Mouse (Mus musculus): ENCODE data around the gene Myh4. TPM values are rescaled to one million over a fixed set of nuclear protein-coding genes. Genes with fewer than 3 reads are reported as not detected.

Myh4 gene
- polyA plus RNA-seq (2015; fragmentation: Nextera tagmentation; extraction: Ambion mirVana) = 0.04 TPM in 1 of 2 replicates, not detected in the other

- Histone ChIP-seq H3K4me3 (no peak within 1 kb of the TSS), H3K4me2 (no peak within 1 kb of the TSS), H3K9me3 (no peaks in the 10 kb centered on the region), H3K27me3 (no peaks in the 10 kb centered on the region), H3K4me1 (replicated peaks) (no peaks in the 10 kb centered on the region), H3K27ac (replicated peaks) (no peak within 1 kb of the TSS), H3K36me3 (no peaks in the 10 kb centered on the region), H3K9ac (no peak within 1 kb of the TSS)
- 74% methylated on average over 5 of the region's 5 CpGs for WGBS
- no peak for ATAC-seq (ENCODE audit: low FRiP score, low read depth)
Observed at GRCm38 (mm10) chr11:67237481-67238079, at the start of gene Myh4. TSS of gene Myh4 (plus strand) at chr11:67238029.

GRCm38 (mm10) chr11:67190316-67190715 lies 47.5 kb upstream of the Myh4 start:
- WGBS = 76% methylated on average over 10 of the region's 10 CpGs
- Histone ChIP-seq H3K27me3 (no peaks in the 10 kb centered on the region), H3K4me3 (no peak overlapping the region), H3K36me3 (no peaks in the 10 kb centered on the region), H3K9ac (no peak overlapping the region), H3K9me3 (no peaks in the 10 kb centered on the region), H3K4me2 (no peak overlapping the region), H3K27ac (replicated peaks) (no peak overlapping the region), H3K4me1 (replicated peaks) (no peaks in the 10 kb centered on the region)
- no peak for ATAC-seq (ENCODE audit: low FRiP score, low read depth)

DNA sequence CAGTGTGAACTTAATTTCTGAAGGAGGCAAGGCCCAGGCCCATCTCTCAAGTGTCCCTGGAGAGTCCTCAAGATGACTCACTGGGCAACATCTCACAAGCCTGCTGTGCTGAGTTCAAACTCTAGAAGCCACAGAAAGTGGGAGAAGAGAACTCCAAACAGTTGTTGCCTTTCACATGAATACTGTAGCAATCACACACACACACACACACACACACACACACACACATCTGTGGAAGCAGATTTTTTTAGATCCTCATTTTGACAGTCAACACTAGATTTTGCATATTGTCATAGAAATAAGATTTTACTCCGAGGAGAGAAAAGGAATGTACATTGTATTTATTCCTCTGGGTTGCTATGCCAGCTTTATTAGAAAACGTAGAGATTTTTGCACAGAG lies 47.0 kb upstream of the Myh4 start:
- no peaks in the 10 kb centered on the region for H3K36me3 ChIP-seq
- H3K4me1 ChIP-seq (replicated peaks) = no peaks in the 10 kb centered on the region
- no peak overlapping the region for H3K4me3 ChIP-seq
- 80% methylated on average over 2 of the region's 2 CpGs for WGBS
- no peak overlapping the region for H3K4me2 ChIP-seq
- no peaks in the 10 kb centered on the region for H3K9me3 ChIP-seq
- no peaks in the 10 kb centered on the region for H3K27me3 ChIP-seq
- no peak overlapping the region for H3K27ac ChIP-seq (replicated peaks)
- no peak for ATAC-seq (ENCODE audit: low FRiP score, low read depth)
- H3K9ac ChIP-seq = no peak overlapping the region

DNA sequence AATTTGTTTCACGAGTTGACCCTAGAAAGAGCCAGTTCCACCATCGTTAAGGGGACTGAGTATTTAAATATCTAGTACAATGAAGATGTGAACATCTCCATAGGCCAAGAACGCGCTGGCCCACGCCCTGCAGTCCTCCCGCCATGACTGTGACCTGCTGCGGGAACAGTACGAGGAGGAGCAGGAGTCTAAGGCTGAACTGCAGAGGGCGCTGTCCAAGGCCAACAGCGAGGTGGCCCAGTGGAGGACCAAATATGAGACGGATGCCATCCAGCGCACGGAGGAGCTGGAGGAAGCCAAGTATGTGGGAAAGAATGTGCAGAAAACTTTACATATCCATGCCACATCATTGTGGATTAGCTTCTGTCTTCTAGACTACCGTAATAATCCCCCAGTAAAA lies 46.3 kb upstream of the Myh4 start:
- Histone ChIP-seq H3K9ac (no peak overlapping the region), H3K4me2 (no peak overlapping the region), H3K27ac (replicated peaks) (no peak overlapping the region), H3K4me3 (no peak overlapping the region), H3K36me3 (no peaks in the 10 kb centered on the region), H3K9me3 (no peaks in the 10 kb centered on the region), H3K4me1 (replicated peaks) (no peaks in the 10 kb centered on the region), H3K27me3 (no peaks in the 10 kb centered on the region)
- ATAC-seq (ENCODE audit: low FRiP score, low read depth) = no peak
- 90% methylated on average over 14 of the region's 14 CpGs for WGBS

GRCm38 (mm10) chr11:67199321-67199720 lies 38.5 kb upstream of the Myh4 start:
- Histone ChIP-seq H3K9me3 (no peaks in the 10 kb centered on the region), H3K9ac (no peak overlapping the region), H3K4me3 (no peak overlapping the region), H3K4me1 (replicated peaks) (no peaks in the 10 kb centered on the region), H3K27me3 (no peaks in the 10 kb centered on the region), H3K27ac (replicated peaks) (no peak overlapping the region), H3K4me2 (no peak overlapping the region), H3K36me3 (no peaks in the 10 kb centered on the region)
- WGBS = 46% methylated on average over 1 of the region's 1 CpGs
- no peak for ATAC-seq (ENCODE audit: low FRiP score, low read depth)

GRCm38 (mm10) chr11:67199752-67200151 lies 38.1 kb upstream of the Myh4 start, which contains the start of gene Myh1:
TSS of gene Myh1 (plus strand) at chr11:67200052.
- H3K4me3 ChIP-seq = no peak within 1 kb of the TSS
- H3K9me3 ChIP-seq = no peaks in the 10 kb centered on the region
- H3K4me2 ChIP-seq = no peak within 1 kb of the TSS
- no peaks in the 10 kb centered on the region for H3K36me3 ChIP-seq
- H3K9ac ChIP-seq = no peak within 1 kb of the TSS
- no peaks in the 10 kb centered on the region for H3K27me3 ChIP-seq
- 73% methylated on average over 4 of the region's 4 CpGs for WGBS
- no peaks in the 10 kb centered on the region for H3K4me1 ChIP-seq (replicated peaks)
- H3K27ac ChIP-seq (replicated peaks) = no peak within 1 kb of the TSS
- no peak for ATAC-seq (ENCODE audit: low FRiP score, low read depth)

- Histone ChIP-seq H3K27me3 (no peaks in the 10 kb centered on the region), H3K4me3 (no peak overlapping the region), H3K27ac (replicated peaks) (no peak overlapping the region), H3K36me3 (no peaks in the 10 kb centered on the region), H3K4me2 (no peak overlapping the region), H3K4me1 (replicated peaks) (no peaks in the 10 kb centered on the region), H3K9me3 (no peaks in the 10 kb centered on the region), H3K9ac (no peak overlapping the region)
- WGBS = 76% methylated on average over 3 of the region's 3 CpGs
- no peak for ATAC-seq (ENCODE audit: low FRiP score, low read depth)
Observed at GRCm38 (mm10) chr11:67204766-67205165, 33.1 kb upstream of the Myh4 start.

DNA sequence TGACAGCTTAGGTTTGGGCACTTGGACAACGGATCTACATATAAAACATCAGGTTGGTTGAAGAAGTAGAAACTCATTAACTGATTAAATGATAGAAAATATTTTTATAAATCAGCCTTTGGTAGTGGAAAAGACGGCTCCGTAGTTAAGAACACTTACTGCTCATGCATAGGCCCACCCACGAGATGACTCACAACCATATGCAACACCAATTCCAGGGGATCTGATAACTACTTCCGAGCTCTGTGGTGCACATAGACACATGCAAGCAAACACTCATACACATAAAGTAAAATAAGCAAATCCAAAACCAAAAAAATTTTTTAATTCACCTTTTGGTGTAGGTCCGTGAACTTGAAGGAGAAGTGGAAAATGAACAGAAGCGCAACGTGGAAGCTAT lies 16.0 kb upstream of the Myh4 start:
- WGBS = 94% methylated on average over 8 of the region's 8 CpGs
- H3K4me3 ChIP-seq = no peak overlapping the region
- H3K4me2 ChIP-seq = no peak overlapping the region
- H3K4me1 ChIP-seq (replicated peaks) = no peaks in the 10 kb centered on the region
- no peak for ATAC-seq (ENCODE audit: low FRiP score, low read depth)
- no peak overlapping the region for H3K27ac ChIP-seq (replicated peaks)
- no peak overlapping the region for H3K9ac ChIP-seq
- H3K36me3 ChIP-seq = no peaks in the 10 kb centered on the region
- no peaks in the 10 kb centered on the region for H3K27me3 ChIP-seq
- H3K9me3 ChIP-seq = no peaks in the 10 kb centered on the region

DNA sequence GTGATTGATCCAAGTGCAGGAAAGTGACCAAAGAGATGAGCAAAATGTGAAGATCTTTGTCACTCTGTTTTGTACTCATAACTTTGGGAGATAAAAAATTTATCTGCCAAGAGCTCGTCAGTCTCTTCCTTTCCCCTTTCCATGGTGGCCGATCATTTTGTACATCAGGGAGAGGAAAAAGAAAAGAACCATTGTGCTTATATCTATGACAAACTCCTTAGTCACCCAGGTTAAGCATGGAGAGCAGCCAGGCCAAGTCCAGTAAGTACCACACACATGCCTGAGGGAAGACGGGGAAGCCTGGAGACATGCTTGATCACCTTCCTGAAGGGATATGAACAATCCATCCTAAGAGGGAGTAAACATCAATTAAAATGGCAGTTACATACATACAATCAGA lies 13.4 kb upstream of the Myh4 start:
- Histone ChIP-seq H3K9me3 (no peaks in the 10 kb centered on the region), H3K36me3 (no peaks in the 10 kb centered on the region), H3K4me2 (no peak overlapping the region), H3K27ac (replicated peaks) (no peak overlapping the region), H3K27me3 (no peaks in the 10 kb centered on the region), H3K4me3 (no peak overlapping the region), H3K9ac (no peak overlapping the region), H3K4me1 (replicated peaks) (no peaks in the 10 kb centered on the region)
- WGBS = 85% methylated on average over 3 of the region's 3 CpGs
- ATAC-seq (ENCODE audit: low FRiP score, low read depth) = no peak

DNA sequence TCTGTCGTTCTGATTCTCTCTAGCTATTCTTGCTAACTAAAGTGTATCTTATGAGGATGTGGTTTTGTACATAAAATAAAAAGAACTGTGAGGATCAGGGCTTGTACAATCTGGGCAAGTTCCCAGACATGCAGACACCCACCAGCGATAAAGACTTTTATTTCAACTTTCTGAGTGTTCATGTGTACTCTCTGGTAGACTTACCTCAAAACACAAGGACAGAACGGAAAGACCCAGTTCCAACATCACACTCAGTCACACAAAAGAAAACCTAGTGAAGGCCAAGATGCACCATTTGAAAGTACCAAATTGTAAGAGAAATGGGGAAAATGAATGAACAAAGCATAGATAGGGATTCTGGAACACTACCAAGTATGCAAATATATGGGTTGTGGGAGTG lies 9.1 kb upstream of the Myh4 start:
- no peak overlapping the region for H3K9ac ChIP-seq
- no peak overlapping the region for H3K27ac ChIP-seq (replicated peaks)
- H3K27me3 ChIP-seq = no peaks in the 10 kb centered on the region
- 82% methylated on average over 3 of the region's 3 CpGs for WGBS
- H3K4me3 ChIP-seq = no peak overlapping the region
- no peak for ATAC-seq (ENCODE audit: low FRiP score, low read depth)
- no peaks in the 10 kb centered on the region for H3K4me1 ChIP-seq (replicated peaks)
- H3K4me2 ChIP-seq = no peak overlapping the region
- no peaks in the 10 kb centered on the region for H3K36me3 ChIP-seq
- H3K9me3 ChIP-seq = no peaks in the 10 kb centered on the region

- Histone ChIP-seq H3K9ac (no peak overlapping the region), H3K4me1 (replicated peaks) (no peaks in the 10 kb centered on the region), H3K4me3 (no peak overlapping the region), H3K36me3 (no peaks in the 10 kb centered on the region), H3K27me3 (no peaks in the 10 kb centered on the region), H3K27ac (replicated peaks) (no peak overlapping the region), H3K4me2 (no peak overlapping the region), H3K9me3 (no peaks in the 10 kb centered on the region)
- WGBS = 86% methylated on average over 5 of the region's 5 CpGs
- no peak for ATAC-seq (ENCODE audit: low FRiP score, low read depth)
Observed at GRCm38 (mm10) chr11:67229166-67229565, 8.7 kb upstream of the Myh4 start.

DNA sequence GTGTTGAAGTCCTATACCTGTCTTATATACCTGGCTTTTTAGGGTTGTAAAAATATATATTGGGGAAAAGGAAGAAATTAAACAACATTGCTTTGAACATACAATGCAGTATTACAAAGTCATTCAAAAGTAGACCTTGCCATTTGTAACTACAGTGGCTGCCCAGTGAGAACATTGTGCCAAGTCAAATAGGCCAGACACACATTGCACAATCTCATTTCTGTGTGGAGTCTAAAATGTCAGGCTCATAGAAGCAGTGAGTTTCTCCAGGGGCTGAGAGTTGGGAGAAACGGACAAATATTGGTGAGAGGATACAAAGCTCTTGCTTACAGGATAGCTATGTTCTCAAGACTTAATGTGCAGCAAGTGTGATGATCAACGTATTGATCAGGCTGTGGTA lies 7.9 kb upstream of the Myh4 start:
- ATAC-seq (ENCODE audit: low FRiP score, low read depth) = no peak

More for the DNA sequence above, 7.9 kb upstream of the Myh4 start:
- Histone ChIP-seq H3K4me2 (no peak overlapping the region), H3K27ac (replicated peaks) (no peak overlapping the region), H3K27me3 (no peaks in the 10 kb centered on the region), H3K9ac (no peak overlapping the region), H3K4me3 (no peak overlapping the region), H3K4me1 (replicated peaks) (no peaks in the 10 kb centered on the region), H3K9me3 (no peaks in the 10 kb centered on the region), H3K36me3 (no peaks in the 10 kb centered on the region)
- WGBS = 87% methylated on average over 2 of the region's 2 CpGs

Data from hindbrain, embryonic 15.5 days (tissue).